7 mouse cellular contexts compared by ENCODE assay signal in genomic region chr2:21280794-21281420, GRCm38 (mm10).
DNase-seq lines count a peak whose midpoint lies in the region; ATAC-seq and TF ChIP-seq lines count a peak whose summit lies in the region.

No protein-coding gene starts in this region.

- no peaks in the 10 kb centered on the region for H3K27me3 ChIP-seq in intestine, postnatal 0 days (replicated peaks; ENCODE audit: control insufficient read depth, insufficient read depth, low read length)
- H3K27me3 ChIP-seq in midbrain, embryonic 12.5 days = no peaks in the 10 kb centered on the region

- peaks cover 3% of the 10 kb centered on the region for H3K4me1 ChIP-seq in cortical plate, adult 2 months (ENCODE audit: control insufficient read depth, insufficient read depth, low read length)
- H3K4me1 ChIP-seq in intestine, postnatal 0 days (replicated peaks; ENCODE audit: control insufficient read depth, insufficient read depth, low read length) = no peaks in the 10 kb centered on the region
- H3K4me1 ChIP-seq in midbrain, embryonic 12.5 days = peaks cover 16% of the 10 kb centered on the region; the same call in 1 of the 2 replicates

- H3K9me3 ChIP-seq in intestine, postnatal 0 days (ENCODE audit: control insufficient read depth) = no peaks in the 10 kb centered on the region
- no peaks in the 10 kb centered on the region for H3K9me3 ChIP-seq in midbrain, embryonic 12.5 days

- peak; percentile 77 for TF ChIP-seq CTCF in cortical plate, adult 2 months (IDR thresholded peaks at IDR 0.05; ENCODE audit: extremely low read depth, insufficient read depth, low read length)
- peak; percentile 96 for TF ChIP-seq CTCF in intestine, postnatal 0 days (IDR thresholded peaks at IDR 0.05; ENCODE audit: low read depth)

- intact Hi-C loops in gastrocnemius, postnatal 14 days (cut with DNase I; ENCODE audit: low total_unique reads) = loop anchor here (5.0 kb wide), 1 partner anchor 626 kb away; no protein-coding TSS in a partner anchor
- intact Hi-C loops in left cerebral cortex, postnatal 36 days (cut with DNase I) = loop anchor here (1.0 to 5.0 kb wide), 2 partner anchors 86 to 628 kb away; partner anchors contain the start of gene Gpr158

- TF ChIP-seq POLR2A in cortical plate, adult 2 months (IDR thresholded peaks at IDR 0.05; ENCODE audit: extremely low read depth, insufficient read depth, low read length) = no peak

- ATAC-seq in intestine, postnatal 0 days = peak; percentile 47; the same call in 1 of the 2 replicates
- peak; percentile 84 for ATAC-seq in midbrain, embryonic 12.5 days (ENCODE audit: low FRiP score, low read depth)

- H3K27ac ChIP-seq in cortical plate, adult 2 months (ENCODE audit: insufficient read depth, low read length) = no peak overlapping the region
- no peak overlapping the region for H3K27ac ChIP-seq in intestine, postnatal 0 days (ENCODE audit: low read depth, low read length)
- no peak overlapping the region for H3K27ac ChIP-seq in midbrain, embryonic 12.5 days (replicated peaks)

- no peaks in the 10 kb centered on the region for H3K36me3 ChIP-seq in intestine, postnatal 0 days (ENCODE audit: control insufficient read depth, insufficient read depth)
- H3K36me3 ChIP-seq in midbrain, embryonic 12.5 days = no peaks in the 10 kb centered on the region

- no peak overlapping the region for H3K4me3 ChIP-seq in cortical plate, adult 2 months (ENCODE audit: insufficient read depth, low read length)
- no peak overlapping the region for H3K4me3 ChIP-seq in intestine, postnatal 0 days (ENCODE audit: low read depth, low read length)
- H3K4me3 ChIP-seq in midbrain, embryonic 12.5 days = no peak overlapping the region

- H3K9ac ChIP-seq in intestine, postnatal 0 days (ENCODE audit: low read depth, low read length) = no peak overlapping the region
- no peak overlapping the region for H3K9ac ChIP-seq in midbrain, embryonic 12.5 days (replicated peaks)

- H3K4me2 ChIP-seq in intestine, postnatal 0 days (replicated peaks; ENCODE audit: low read depth) = no peak overlapping the region
- H3K4me2 ChIP-seq in midbrain, embryonic 12.5 days (replicated peaks) = no peak overlapping the region

- peak; percentile 73 to 76 for DNase-seq in adrenal gland, adult 18-20 months (ENCODE audit: low spot score in 2 of 2)
- peak; percentile 76 for DNase-seq in gastrocnemius, postnatal 14 days
- peak; percentile 80 to 86 for DNase-seq in left cerebral cortex, postnatal 36 days (ENCODE audit: low spot score in 2 of 2)
- DNase-seq in spleen, adult 12 weeks (ENCODE audit: low spot score) = peak; percentile 14

- WGBS in intestine, postnatal 0 days = 33% methylated on average over 9 of the region's 9 CpGs
- 34% methylated on average over 9 of the region's 9 CpGs for WGBS in midbrain, embryonic 12.5 days

Comparison
In these comparisons a context has a peak if more than half of its experiments do, and no peak if none do; other contexts are left out.
1. DNase-seq: peak in every context shown above with its lines; median percentile 83 in left cerebral cortex, postnatal 36 days; 76 in gastrocnemius, postnatal 14 days; 74 in adrenal gland, adult 18-20 months; 14 in spleen, adult 12 weeks.